Mouse (Mus musculus) heart, adult 11 months (tissue): Measurements from ENCODE around the gene Psme1.

Experiments
- DNase-seq: peaks from one replicate; pipeline ENCODE4 v3.0.0; 2022

Gene Psme1

GRCm38 (mm10) chr14:55571760-55572159, 6.2 kb upstream of the Psme1 start:
- no peak for DNase-seq

GRCm38 (mm10) chr14:55575302-55575701, 2.6 kb upstream of the Psme1 start, which contains the start of gene Fitm1:
Fitm1 (plus strand) TSS chr14:55575617.
- peak; percentile 98 for DNase-seq

GRCm38 (mm10) chr14:55575711-55576110, 2.2 kb upstream of the Psme1 start:
- peak; percentile 91 for DNase-seq

- peak; percentile 95 for DNase-seq
Observed at GRCm38 (mm10) chr14:55576376-55576775, 1.5 kb upstream of the Psme1 start.

GRCm38 (mm10) chr14:55578668-55579269, 846 bp downstream of the Psme1 start:
- no peak for DNase-seq

GRCm38 (mm10) chr14:55579511-55580496, 1.9 kb downstream of the Psme1 start:
- DNase-seq = peak; percentile 91

- peak; percentile 91 for DNase-seq
Observed at GRCm38 (mm10) chr14:55580731-55581130, 2.8 kb downstream of the Psme1 start.

- DNase-seq = no peak
Observed at GRCm38 (mm10) chr14:55581981-55582681, 4.2 kb downstream of the Psme1 start.

- DNase-seq = no peak
Observed at GRCm38 (mm10) chr14:55584303-55584701, 6.4 kb downstream of the Psme1 start.

GRCm38 (mm10) chr14:55584702-55585565, 7.0 kb downstream of the Psme1 start, which contains the start of gene Emc9:
Emc9 (minus strand) TSS chr14:55585302.
- peak; percentile 99 for DNase-seq

- DNase-seq = no peak
Observed at GRCm38 (mm10) chr14:55585566-55585960, 7.6 kb downstream of the Psme1 start.

- DNase-seq = no peak
Observed at GRCm38 (mm10) chr14:55586149-55586548, 8.2 kb downstream of the Psme1 start.

GRCm38 (mm10) chr14:55589271-55589670, 11.3 kb downstream of the Psme1 start:
- peak; percentile 91 for DNase-seq

- DNase-seq = peak; percentile 94
Observed at GRCm38 (mm10) chr14:55589771-55590448, 12.0 kb downstream of the Psme1 start.

- DNase-seq = peak; percentile 100
Observed at GRCm38 (mm10) chr14:55590748-55591330, 12.9 kb downstream of the Psme1 start, which contains the start of gene Psme2. Psme2 (minus strand) TSS chr14:55591113.

GRCm38 (mm10) chr14:55591331-55591891, 13.5 kb downstream of the Psme1 start, which contains the start of gene Rnf31:
Rnf31 (plus strand) TSS chr14:55591708.
- peak; percentile 100 for DNase-seq

- DNase-seq = no peak
Observed at GRCm38 (mm10) chr14:55592226-55592625, 14.3 kb downstream of the Psme1 start.

GRCm38 (mm10) chr14:55596036-55596690, 18.2 kb downstream of the Psme1 start:
- DNase-seq = peak; percentile 90

GRCm38 (mm10) chr14:55598521-55599390, 20.8 kb downstream of the Psme1 start:
- DNase-seq = peak; percentile 90
